Mouse (Mus musculus) stomach, postnatal 0 days (tissue): Measurements from ENCODE around the gene Nos1.

Experiments
- CTCF ChIP-seq: IDR thresholded peaks from 2 replicates; pipeline ENCODE4 v1.5.1; 2016; ENCODE audit warnings: antibody characterized with exemption, low read depth, mild to moderate bottlenecking, moderate library complexity
- EP300 ChIP-seq: optimal IDR thresholded peaks from 2 replicates; pipeline ENCODE3; 2016; ENCODE audit warnings: antibody characterized with exemption

- TF ChIP-seq CTCF: no peak
- no peak for TF ChIP-seq EP300
Measured at GRCm38 (mm10) chr5:117899361-117899760, 118.5 kb downstream of the Nos1 start.
